Mouse (Mus musculus) MEL (cell line): ENCODE measurements at regions not wholly inside any gene's neighbourhood (a gene's known extent, or its start where the extent isn't known, plus 50 kb on each side); places are given as distances from the start of the nearest gene placed in this dataset.

Source experiments
- DNase-seq: peaks from one replicate; pipeline ENCODE4 v3.0.0; 2011; ENCODE audit warnings: low read depth, low spot score
- H3K27ac ChIP-seq: 2 replicates; pipeline ENCODE4 v1.5.1; 2012; ENCODE audit warnings: low read depth, mild to moderate bottlenecking, control low read depth, low read length, moderate library complexity; ENCODE audit not compliant: control insufficient read depth
- H3K27me3 ChIP-seq, 2 experiments: fragments of 150-350 bp in 1 of 2; sonication (generic) in 1 of 2; 2 replicates each; pipeline ENCODE4 v1.6.1; 2012; ENCODE audit warnings: low read length in 2 of 2, mild to moderate bottlenecking in 2 of 2, improper control_type of control experiment in 1 of 2, moderate library complexity in 1 of 2; ENCODE audit not compliant: insufficient read depth in 2 of 2, control insufficient read depth in 1 of 2
- H3K36me3 ChIP-seq, 2 experiments: 2 replicates each; pipeline ENCODE4 v1.6.1; 2012 to 2014; ENCODE audit warnings: low read length in 2 of 2, improper control_type of control experiment in 1 of 2, inconsistent platforms in 1 of 2, mild to moderate bottlenecking in 1 of 2; ENCODE audit not compliant: insufficient read depth in 2 of 2, control insufficient read depth in 1 of 2
- H3K4me1 ChIP-seq, 2 experiments: fragments of 150-350 bp in 1 of 2; sonication (generic) in 1 of 2; 2 replicates each; pipeline ENCODE4 v1.6.1; 2012; ENCODE audit warnings: low read length in 2 of 2, improper control_type of control experiment in 1 of 2, mild to moderate bottlenecking in 1 of 2; ENCODE audit not compliant: insufficient read depth in 2 of 2, control insufficient read depth in 1 of 2
- H3K4me3 ChIP-seq, 2 experiments: fragments of 150-350 bp in 1 of 2; sonication (generic) in 1 of 2; 2 replicates each; pipeline ENCODE4 v1.5.1; 2012; ENCODE audit warnings: low read depth in 2 of 2, low read length in 2 of 2, mild to moderate bottlenecking in 2 of 2, moderate library complexity in 2 of 2, control low read depth in 1 of 2, improper control_type of control experiment in 1 of 2; ENCODE audit not compliant: control insufficient read depth in 1 of 2, insufficient read depth in 1 of 2
- H3K79me2 ChIP-seq: 2 replicates; pipeline ENCODE4 v1.6.1; 2012; ENCODE audit warnings: mild to moderate bottlenecking, low read length, moderate library complexity; ENCODE audit not compliant: control insufficient read depth, poor library complexity, insufficient read depth
- H3K9ac ChIP-seq: 2 replicates; pipeline ENCODE4 v1.6.1; 2012; ENCODE audit warnings: low read depth, mild to moderate bottlenecking, control low read depth, low read length, moderate library complexity; ENCODE audit not compliant: control insufficient read depth, poor library complexity, severe bottlenecking
- H3K9me3 ChIP-seq: fragments of 150-350 bp; sonication (generic); replicated peaks from 2 replicates; pipeline ENCODE4 v1.6.1; 2012; ENCODE audit warnings: mild to moderate bottlenecking, low read length, improper control_type of control experiment, moderate library complexity; ENCODE audit not compliant: insufficient read depth
- BHLHE40 ChIP-seq: IDR thresholded peaks from 2 replicates; pipeline ENCODE4 v1.6.1; 2012; ENCODE audit warnings: low read depth, mild to moderate bottlenecking, inconsistent platforms, low read length, improper control_type of control experiment, borderline replicate concordance
- CHD1 ChIP-seq: IDR thresholded peaks from 2 replicates; pipeline ENCODE4 v1.6.1; 2012; ENCODE audit warnings: low read depth, mild to moderate bottlenecking, inconsistent platforms, low read length, improper control_type of control experiment
- E2F4 ChIP-seq: IDR thresholded peaks from 2 replicates; pipeline ENCODE4 v1.6.1; 2011; ENCODE audit warnings: low read depth, low read length, improper control_type of control experiment, borderline replicate concordance
- ETS1 ChIP-seq: IDR thresholded peaks from 2 replicates; pipeline ENCODE4 v1.6.1; 2012; ENCODE audit warnings: low read depth, mild to moderate bottlenecking, inconsistent platforms, low read length, improper control_type of control experiment, moderate library complexity
- GABPA ChIP-seq: IDR thresholded peaks from 2 replicates; pipeline ENCODE4 v1.6.1; 2012; ENCODE audit warnings: low read depth, mild to moderate bottlenecking, inconsistent platforms, low read length, improper control_type of control experiment, moderate library complexity
- GATA1 ChIP-seq: IDR thresholded peaks from 2 replicates; pipeline ENCODE4 v1.6.1; 2011; ENCODE audit warnings: low read depth, low read length, improper control_type of control experiment
- HCFC1 ChIP-seq: IDR thresholded peaks from 2 replicates; pipeline ENCODE4 v1.6.1; 2012; ENCODE audit warnings: low read depth, mild to moderate bottlenecking, inconsistent platforms, low read length, improper control_type of control experiment, moderate library complexity
- JUND ChIP-seq: IDR thresholded peaks from 2 replicates; pipeline ENCODE4 v1.6.1; 2011; ENCODE audit warnings: low read depth, mild to moderate bottlenecking, improper control_type of control experiment, low read length
- MAZ ChIP-seq: IDR thresholded peaks from 2 replicates; pipeline ENCODE4 v1.6.1; 2012; ENCODE audit warnings: low read depth, mild to moderate bottlenecking, inconsistent platforms, low read length, improper control_type of control experiment
- MEF2A ChIP-seq: IDR thresholded peaks from 2 replicates; pipeline ENCODE4 v1.6.1; 2014; ENCODE audit warnings: low read depth, mild to moderate bottlenecking, inconsistent platforms, low read length, improper control_type of control experiment; ENCODE audit not compliant: poor library complexity, insufficient replicate concordance, severe bottlenecking; ENCODE audit errors: extremely low read depth
- MXI1 ChIP-seq: IDR thresholded peaks from 2 replicates; pipeline ENCODE4 v1.6.1; 2011; ENCODE audit warnings: mild to moderate bottlenecking, low read depth, low read length, improper control_type of control experiment
- MYC ChIP-seq: IDR thresholded peaks from 2 replicates; pipeline ENCODE4 v1.6.1; 2011; ENCODE audit warnings: low read depth, mild to moderate bottlenecking, low read length, improper control_type of control experiment, moderate library complexity
- NELFE ChIP-seq: IDR thresholded peaks from 2 replicates; pipeline ENCODE4 v1.6.1; 2011; ENCODE audit warnings: low read depth, low read length, improper control_type of control experiment
- POLR2A ChIP-seq, 2 experiments: IDR thresholded peaks; 2 replicates each; pipeline ENCODE4 v1.6.1; 2011 to 2012; ENCODE audit warnings: low read length in 2 of 2, mild to moderate bottlenecking in 2 of 2, control low read depth in 1 of 2, improper control_type of control experiment in 1 of 2, low read depth in 1 of 2, moderate library complexity in 1 of 2; ENCODE audit not compliant: control insufficient read depth in 1 of 2, insufficient read depth in 1 of 2, poor library complexity in 1 of 2
- POLR2AphosphoS2 ChIP-seq: IDR thresholded peaks from 2 replicates; pipeline ENCODE4 v1.6.1; 2011; ENCODE audit warnings: low read length, improper control_type of control experiment
- POLR2AphosphoS5 ChIP-seq: IDR thresholded peaks from 2 replicates; pipeline ENCODE4 v1.6.1; 2012; ENCODE audit warnings: low read depth, borderline replicate concordance, mild to moderate bottlenecking, inconsistent platforms, low read length, moderate library complexity, mixed read lengths
- RAD21 ChIP-seq: IDR thresholded peaks from 2 replicates; pipeline ENCODE4 v1.6.1; 2011; ENCODE audit warnings: mild to moderate bottlenecking, low read depth, low read length, improper control_type of control experiment
- RCOR1 ChIP-seq: IDR thresholded peaks from 2 replicates; pipeline ENCODE4 v1.6.1; 2012; ENCODE audit warnings: low read depth, mild to moderate bottlenecking, inconsistent platforms, low read length, improper control_type of control experiment
- SIN3A ChIP-seq: IDR thresholded peaks from 2 replicates; pipeline ENCODE4 v1.6.1; 2012; ENCODE audit warnings: low read length, improper control_type of control experiment, inconsistent platforms
- TBP ChIP-seq: IDR thresholded peaks from 2 replicates; pipeline ENCODE4 v1.8.0; 2011; ENCODE audit warnings: low read depth, low read length, improper control_type of control experiment
- TCF12 ChIP-seq: IDR thresholded peaks from 2 replicates; pipeline ENCODE4 v1.6.1; 2014; ENCODE audit warnings: low read depth, mild to moderate bottlenecking, inconsistent platforms, low read length, improper control_type of control experiment, moderate library complexity
- UBTF ChIP-seq: IDR thresholded peaks from 2 replicates; pipeline ENCODE4 v1.6.1; 2012; ENCODE audit warnings: low read depth, mild to moderate bottlenecking, inconsistent platforms, low read length, improper control_type of control experiment, moderate library complexity, borderline replicate concordance; ENCODE audit not compliant: insufficient read depth
- ZC3H11A ChIP-seq: IDR thresholded peaks from 2 replicates; pipeline ENCODE4 v1.6.1; 2012; ENCODE audit warnings: low read depth, mild to moderate bottlenecking, inconsistent platforms, low read length, improper control_type of control experiment
- ZNF384 ChIP-seq: IDR thresholded peaks from 2 replicates; pipeline ENCODE4 v1.6.1; 2012; ENCODE audit warnings: low read depth, mild to moderate bottlenecking, inconsistent platforms, low read length, improper control_type of control experiment

DNA sequence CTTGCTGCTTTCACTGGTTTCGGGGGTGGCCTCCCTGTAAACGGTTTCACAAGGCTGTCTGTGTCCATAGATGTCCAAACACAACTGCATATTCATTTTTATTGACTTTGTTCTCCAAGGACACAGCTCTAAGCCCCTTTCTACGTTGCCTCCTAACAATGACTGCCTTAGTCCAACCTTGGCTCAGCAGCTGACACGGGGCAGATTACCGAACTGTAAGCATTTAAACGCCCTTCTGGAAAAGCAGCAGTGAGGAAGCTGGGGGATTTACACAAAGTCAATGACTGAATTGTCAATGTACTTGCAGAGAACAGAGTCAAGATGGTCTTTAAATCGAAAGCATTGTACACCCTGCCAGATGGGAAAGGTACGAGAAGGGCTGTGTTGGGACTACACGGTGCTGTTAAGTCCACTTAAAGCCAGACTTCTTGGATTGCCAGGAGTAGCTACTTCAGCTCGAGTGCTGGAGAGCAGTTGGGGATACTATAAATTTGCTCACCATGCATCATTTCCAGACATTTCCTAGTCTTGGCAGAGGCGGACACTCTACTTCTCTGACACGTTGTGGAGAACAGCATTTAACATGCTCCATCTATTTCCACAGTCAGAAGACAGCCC is 149.0 kb downstream of the Dact1 start:
- no peaks in the 10 kb centered on the region for H3K36me3 ChIP-seq
- H3K4me3 ChIP-seq = no peak overlapping the region
- H3K27me3 ChIP-seq = no peaks in the 10 kb centered on the region
- TF ChIP-seq MYC (no peak), RCOR1 (no peak), UBTF (no peak), TBP (no peak), ETS1 (no peak), SIN3A (no peak)
- no peak overlapping the region for H3K9ac ChIP-seq
- no peaks in the 10 kb centered on the region for H3K4me1 ChIP-seq
- no peak overlapping the region for H3K27ac ChIP-seq
- H3K79me2 ChIP-seq = no peaks in the 10 kb centered on the region
- DNase-seq = no peak
- no peaks in the 10 kb centered on the region for H3K9me3 ChIP-seq

DNA sequence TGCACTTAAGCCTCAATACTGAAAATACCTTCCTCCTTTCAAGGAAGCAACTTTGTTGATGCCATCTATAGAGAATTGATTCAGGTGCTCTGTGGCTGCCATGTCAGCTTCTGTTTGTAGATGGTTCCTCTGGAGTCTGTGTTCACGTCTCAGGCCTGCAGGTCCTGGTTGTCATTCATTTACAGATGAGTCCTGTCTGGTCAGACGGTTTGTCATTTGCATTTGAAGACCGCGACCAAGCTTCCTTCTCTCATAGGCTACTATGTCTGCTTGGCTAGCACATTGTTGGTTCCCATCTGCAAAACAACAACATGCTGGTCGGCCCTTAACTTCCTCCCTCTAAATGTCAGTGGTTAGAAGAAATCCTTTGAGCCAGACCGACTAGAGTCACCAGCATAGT is 151.0 kb downstream of the Dact1 start:
- Histone ChIP-seq H3K27ac (no peak overlapping the region), H3K9ac (no peak overlapping the region), H3K4me3 (no peak overlapping the region), H3K27me3 (no peaks in the 10 kb centered on the region), H3K79me2 (no peaks in the 10 kb centered on the region), H3K4me1 (no peaks in the 10 kb centered on the region), H3K36me3 (no peaks in the 10 kb centered on the region), H3K9me3 (no peaks in the 10 kb centered on the region)
- TF ChIP-seq POLR2AphosphoS5 (no peak), TCF12 (no peak), POLR2A (IDR thresholded peaks at IDR 0.05; ENCODE audit: control insufficient read depth in 1 of 2, insufficient read depth in 1 of 2, low read depth in 1 of 2, low read length in 2 of 2, poor library complexity in 1 of 2) (no peak), E2F4 (no peak), MEF2A (no peak), RAD21 (no peak), ZNF384 (no peak), POLR2AphosphoS2 (no peak), ZC3H11A (no peak), GATA1 (no peak), JUND (no peak), NELFE (no peak), MAZ (no peak), RCOR1 (no peak), CHD1 (no peak), MXI1 (no peak), HCFC1 (no peak), BHLHE40 (no peak), GABPA (no peak)
- DNase-seq = no peak
